Mouse (Mus musculus) MEL (cell line): ENCODE data around the gene Oxsr1. TPM values are rescaled to one million over a fixed set of nuclear protein-coding genes. Genes with fewer than 3 reads are reported as not detected.

Experiments
- DNase-seq: peaks from one replicate; pipeline ENCODE4 v3.0.0; 2011; ENCODE audit warnings: low read depth, low spot score
- H3K27ac ChIP-seq: 2 replicates; pipeline ENCODE4 v1.5.1; 2012; ENCODE audit warnings: low read depth, mild to moderate bottlenecking, control low read depth, low read length, moderate library complexity; ENCODE audit not compliant: control insufficient read depth
- H3K27me3 ChIP-seq, 2 experiments: fragments of 150-350 bp in 1 of 2; sonication (generic) in 1 of 2; 2 replicates each; pipeline ENCODE4 v1.6.1; 2012; ENCODE audit warnings: low read length in 2 of 2, mild to moderate bottlenecking in 2 of 2, improper control_type of control experiment in 1 of 2, moderate library complexity in 1 of 2; ENCODE audit not compliant: insufficient read depth in 2 of 2, control insufficient read depth in 1 of 2
- H3K36me3 ChIP-seq, 2 experiments: 2 replicates each; pipeline ENCODE4 v1.6.1; 2012 to 2014; ENCODE audit warnings: low read length in 2 of 2, improper control_type of control experiment in 1 of 2, inconsistent platforms in 1 of 2, mild to moderate bottlenecking in 1 of 2; ENCODE audit not compliant: insufficient read depth in 2 of 2, control insufficient read depth in 1 of 2
- H3K4me1 ChIP-seq, 2 experiments: fragments of 150-350 bp in 1 of 2; sonication (generic) in 1 of 2; 2 replicates each; pipeline ENCODE4 v1.6.1; 2012; ENCODE audit warnings: low read length in 2 of 2, improper control_type of control experiment in 1 of 2, mild to moderate bottlenecking in 1 of 2; ENCODE audit not compliant: insufficient read depth in 2 of 2, control insufficient read depth in 1 of 2
- H3K4me3 ChIP-seq, 2 experiments: fragments of 150-350 bp in 1 of 2; sonication (generic) in 1 of 2; 2 replicates each; pipeline ENCODE4 v1.5.1; 2012; ENCODE audit warnings: low read depth in 2 of 2, low read length in 2 of 2, mild to moderate bottlenecking in 2 of 2, moderate library complexity in 2 of 2, control low read depth in 1 of 2, improper control_type of control experiment in 1 of 2; ENCODE audit not compliant: control insufficient read depth in 1 of 2, insufficient read depth in 1 of 2
- H3K79me2 ChIP-seq: 2 replicates; pipeline ENCODE4 v1.6.1; 2012; ENCODE audit warnings: mild to moderate bottlenecking, low read length, moderate library complexity; ENCODE audit not compliant: control insufficient read depth, poor library complexity, insufficient read depth
- H3K9ac ChIP-seq: 2 replicates; pipeline ENCODE4 v1.6.1; 2012; ENCODE audit warnings: low read depth, mild to moderate bottlenecking, control low read depth, low read length, moderate library complexity; ENCODE audit not compliant: control insufficient read depth, poor library complexity, severe bottlenecking
- H3K9me3 ChIP-seq: fragments of 150-350 bp; sonication (generic); replicated peaks from 2 replicates; pipeline ENCODE4 v1.6.1; 2012; ENCODE audit warnings: mild to moderate bottlenecking, low read length, improper control_type of control experiment, moderate library complexity; ENCODE audit not compliant: insufficient read depth
- CHD1 ChIP-seq: IDR thresholded peaks from 2 replicates; pipeline ENCODE4 v1.6.1; 2012; ENCODE audit warnings: low read depth, mild to moderate bottlenecking, inconsistent platforms, low read length, improper control_type of control experiment
- CHD2 ChIP-seq: IDR thresholded peaks from 2 replicates; pipeline ENCODE4 v1.6.1; 2011; ENCODE audit warnings: low read length, improper control_type of control experiment
- CTCF ChIP-seq, 3 experiments: IDR thresholded peaks in 2 of 3; conservative IDR thresholded peaks in 1 of 3; 2 replicates each; pipeline ENCODE4 v1.5.1; 2011 to 2012; ENCODE audit warnings: low read length in 3 of 3, low read depth in 2 of 3, mild to moderate bottlenecking in 2 of 3, improper control_type of control experiment in 1 of 3, inconsistent platforms in 1 of 3, mixed read lengths in 1 of 3, moderate library complexity in 1 of 3; ENCODE audit not compliant: control insufficient read depth in 1 of 3, insufficient read depth in 1 of 3, poor library complexity in 1 of 3, severe bottlenecking in 1 of 3
- E2F4 ChIP-seq: IDR thresholded peaks from 2 replicates; pipeline ENCODE4 v1.6.1; 2011; ENCODE audit warnings: low read depth, low read length, improper control_type of control experiment, borderline replicate concordance
- ELF1 ChIP-seq: IDR thresholded peaks from 2 replicates; pipeline ENCODE4 v1.6.1; 2014; ENCODE audit warnings: low read depth, mild to moderate bottlenecking, inconsistent platforms, low read length, improper control_type of control experiment, moderate library complexity
- ETS1 ChIP-seq: IDR thresholded peaks from 2 replicates; pipeline ENCODE4 v1.6.1; 2012; ENCODE audit warnings: low read depth, mild to moderate bottlenecking, inconsistent platforms, low read length, improper control_type of control experiment, moderate library complexity
- GABPA ChIP-seq: IDR thresholded peaks from 2 replicates; pipeline ENCODE4 v1.6.1; 2012; ENCODE audit warnings: low read depth, mild to moderate bottlenecking, inconsistent platforms, low read length, improper control_type of control experiment, moderate library complexity
- GATA1 ChIP-seq: IDR thresholded peaks from 2 replicates; pipeline ENCODE4 v1.6.1; 2011; ENCODE audit warnings: low read depth, low read length, improper control_type of control experiment
- HCFC1 ChIP-seq: IDR thresholded peaks from 2 replicates; pipeline ENCODE4 v1.6.1; 2012; ENCODE audit warnings: low read depth, mild to moderate bottlenecking, inconsistent platforms, low read length, improper control_type of control experiment, moderate library complexity
- JUND ChIP-seq: IDR thresholded peaks from 2 replicates; pipeline ENCODE4 v1.6.1; 2011; ENCODE audit warnings: low read depth, mild to moderate bottlenecking, improper control_type of control experiment, low read length
- KAT2A ChIP-seq: conservative IDR thresholded peaks from 2 replicates; pipeline ENCODE4 v1.6.1; 2012; ENCODE audit warnings: low read depth, low read length, improper control_type of control experiment, inconsistent platforms
- MAFK ChIP-seq: IDR thresholded peaks from 2 replicates; pipeline ENCODE4 v1.6.1; 2011; ENCODE audit warnings: low read depth, mild to moderate bottlenecking, low read length, improper control_type of control experiment, borderline replicate concordance
- MAX ChIP-seq: IDR thresholded peaks from 2 replicates; pipeline ENCODE4 v1.6.1; 2011; ENCODE audit warnings: low read length, improper control_type of control experiment
- MAZ ChIP-seq: IDR thresholded peaks from 2 replicates; pipeline ENCODE4 v1.6.1; 2012; ENCODE audit warnings: low read depth, mild to moderate bottlenecking, inconsistent platforms, low read length, improper control_type of control experiment
- MEF2A ChIP-seq: IDR thresholded peaks from 2 replicates; pipeline ENCODE4 v1.6.1; 2014; ENCODE audit warnings: low read depth, mild to moderate bottlenecking, inconsistent platforms, low read length, improper control_type of control experiment; ENCODE audit not compliant: poor library complexity, insufficient replicate concordance, severe bottlenecking; ENCODE audit errors: extremely low read depth
- MXI1 ChIP-seq: IDR thresholded peaks from 2 replicates; pipeline ENCODE4 v1.6.1; 2011; ENCODE audit warnings: mild to moderate bottlenecking, low read depth, low read length, improper control_type of control experiment
- MYC ChIP-seq: IDR thresholded peaks from 2 replicates; pipeline ENCODE4 v1.6.1; 2011; ENCODE audit warnings: low read depth, mild to moderate bottlenecking, low read length, improper control_type of control experiment, moderate library complexity
- NELFE ChIP-seq: IDR thresholded peaks from 2 replicates; pipeline ENCODE4 v1.6.1; 2011; ENCODE audit warnings: low read depth, low read length, improper control_type of control experiment
- NRF1 ChIP-seq: IDR thresholded peaks from 2 replicates; pipeline ENCODE4 v1.6.1; 2014; ENCODE audit warnings: low read depth, mild to moderate bottlenecking, inconsistent platforms, low read length, improper control_type of control experiment, moderate library complexity; ENCODE audit not compliant: poor library complexity, insufficient read depth, severe bottlenecking
- POLR2A ChIP-seq, 2 experiments: IDR thresholded peaks; 2 replicates each; pipeline ENCODE4 v1.6.1; 2011 to 2012; ENCODE audit warnings: low read length in 2 of 2, mild to moderate bottlenecking in 2 of 2, control low read depth in 1 of 2, improper control_type of control experiment in 1 of 2, low read depth in 1 of 2, moderate library complexity in 1 of 2; ENCODE audit not compliant: control insufficient read depth in 1 of 2, insufficient read depth in 1 of 2, poor library complexity in 1 of 2
- POLR2AphosphoS2 ChIP-seq: IDR thresholded peaks from 2 replicates; pipeline ENCODE4 v1.6.1; 2011; ENCODE audit warnings: low read length, improper control_type of control experiment
- POLR2AphosphoS5 ChIP-seq: IDR thresholded peaks from 2 replicates; pipeline ENCODE4 v1.6.1; 2012; ENCODE audit warnings: low read depth, borderline replicate concordance, mild to moderate bottlenecking, inconsistent platforms, low read length, moderate library complexity, mixed read lengths
- RAD21 ChIP-seq: IDR thresholded peaks from 2 replicates; pipeline ENCODE4 v1.6.1; 2011; ENCODE audit warnings: mild to moderate bottlenecking, low read depth, low read length, improper control_type of control experiment
- SMC3 ChIP-seq: IDR thresholded peaks from 2 replicates; pipeline ENCODE4 v1.6.1; 2011; ENCODE audit warnings: low read depth, low read length, improper control_type of control experiment
- TAL1 ChIP-seq: IDR thresholded peaks from 2 replicates; pipeline ENCODE4 v1.6.1; 2012; ENCODE audit warnings: mild to moderate bottlenecking, inconsistent platforms, low read length, moderate library complexity, mixed read lengths
- TBP ChIP-seq: IDR thresholded peaks from 2 replicates; pipeline ENCODE4 v1.8.0; 2011; ENCODE audit warnings: low read depth, low read length, improper control_type of control experiment
- TCF12 ChIP-seq: IDR thresholded peaks from 2 replicates; pipeline ENCODE4 v1.6.1; 2014; ENCODE audit warnings: low read depth, mild to moderate bottlenecking, inconsistent platforms, low read length, improper control_type of control experiment, moderate library complexity
- UBTF ChIP-seq: IDR thresholded peaks from 2 replicates; pipeline ENCODE4 v1.6.1; 2012; ENCODE audit warnings: low read depth, mild to moderate bottlenecking, inconsistent platforms, low read length, improper control_type of control experiment, moderate library complexity, borderline replicate concordance; ENCODE audit not compliant: insufficient read depth
- USF1 ChIP-seq: IDR thresholded peaks from 2 replicates; pipeline ENCODE4 v1.6.1; 2014; ENCODE audit warnings: low read depth, mild to moderate bottlenecking, inconsistent platforms, low read length, improper control_type of control experiment, moderate library complexity
- USF2 ChIP-seq, 2 experiments: IDR thresholded peaks; 2 replicates each; pipeline ENCODE4 v1.6.1; 2011 to 2012; ENCODE audit warnings: improper control_type of control experiment in 2 of 2, low read length in 2 of 2, borderline replicate concordance in 1 of 2, inconsistent platforms in 1 of 2, low read depth in 1 of 2, mild to moderate bottlenecking in 1 of 2; ENCODE audit not compliant: insufficient read depth in 1 of 2
- ZKSCAN1 ChIP-seq: IDR thresholded peaks from 2 replicates; pipeline ENCODE4 v1.6.1; 2012; ENCODE audit warnings: low read depth, mild to moderate bottlenecking, inconsistent platforms, low read length, improper control_type of control experiment, moderate library complexity
- ZMIZ1 ChIP-seq: IDR thresholded peaks from 2 replicates; pipeline ENCODE4 v1.6.1; 2012; ENCODE audit warnings: low read depth, mild to moderate bottlenecking, inconsistent platforms, low read length, improper control_type of control experiment, moderate library complexity
- ZNF384 ChIP-seq: IDR thresholded peaks from 2 replicates; pipeline ENCODE4 v1.6.1; 2012; ENCODE audit warnings: low read depth, mild to moderate bottlenecking, inconsistent platforms, low read length, improper control_type of control experiment
- polyA plus RNA-seq, 2 experiments: library from polyadenylated mRNA; stranded (reverse) in 1 of 2; unstranded in 1 of 2; fragments of >175 nt in 1 of 2; fragments of >200 nt in 1 of 2; gene quantifications; 2 replicates each; pipeline versions ENCODE4 v1.2.1 to v1.2.4; 2012; ENCODE audit warnings: low replicate concordance in 2 of 2, low read depth in 1 of 2; ENCODE audit not compliant: insufficient read length in 2 of 2, insufficient read depth in 1 of 2, missing spikeins in 1 of 2
- total RNA-seq: library from RNA; depleted of rRNA; stranded (reverse); fragments of 300-350 nt; gene quantifications from 2 replicates; pipeline ENCODE4 v1.2.3, GENCODE M21; 2012; rRNA removed

Oxsr1 gene
- 25.6 and 27.8 TPM in 2 replicates for total RNA-seq
- polyA plus RNA-seq, result 100 to 1,000 TPM in 1 of 2 experiments, 10 to 100 TPM in 1; 37.6 to 304 TPM

- Histone ChIP-seq H3K36me3 (peaks cover 0 to 15% of the 10 kb centered on the region in 2 experiments; a peak in 2 of 4 replicates), H3K79me2 (peaks cover 41% of the 10 kb centered on the region), H3K27me3 (no peaks in the 10 kb centered on the region), H3K9ac (peak within 1 kb of the TSS; percentile 95), H3K27ac (peak within 1 kb of the TSS; percentile 97), H3K4me3 (peak within 1 kb of the TSS; percentile 76 to 84), H3K9me3 (no peaks in the 10 kb centered on the region), H3K4me1 (peaks cover 4 to 10% of the 10 kb centered on the region in 2 experiments)
- peak; percentile 100 for DNase-seq
- TF ChIP-seq MAZ (peak; percentile 83), ELF1 (peak; percentile 81), POLR2A (IDR thresholded peaks at IDR 0.05; ENCODE audit: control insufficient read depth in 1 of 2, insufficient read depth in 1 of 2, low read depth in 1 of 2, low read length in 2 of 2, poor library complexity in 1 of 2) (peak; percentile 79 to 90), GATA1 (no peak), ZMIZ1 (peak; percentile 76; the same call in 1 of the 2 replicates), SMC3 (no peak), TAL1 (no peak), NRF1 (peak; percentile 53), ETS1 (peak; percentile 84), MAX (peak; percentile 66), NELFE (peak; percentile 83), POLR2AphosphoS2 (peak; percentile 43; the same call in 1 of the 2 replicates), ZKSCAN1 (no peak; the same call in 1 of the 2 replicates), TBP (peak; percentile 30; the same call in 1 of the 2 replicates), POLR2AphosphoS5 (no peak), CHD2 (peak; percentile 74), MAFK (no peak), KAT2A (peak; percentile 66; the same call in 1 of the 2 replicates), RAD21 (no peak), HCFC1 (peak; percentile 93), ZNF384 (peak; percentile 97), MYC (peak; percentile 14), CTCF (IDR thresholded peaks at IDR 0.05 in 2 of 3, conservative IDR thresholded peaks at IDR 0.05 in 1 of 3; ENCODE audit: control insufficient read depth in 1 of 3, insufficient read depth in 1 of 3, low read depth in 2 of 3, low read length in 3 of 3, poor library complexity in 1 of 3, severe bottlenecking in 1 of 3) (peak in 2 of 3 experiments; percentile 28 to 44; a peak in 4 of 6 replicates), GABPA (no peak), E2F4 (peak; percentile 59; the same call in 1 of the 2 replicates), JUND (no peak), MEF2A (0 out of 2 replicates have a peak, but pooled peaks have one; percentile 14), CHD1 (no peak), TCF12 (peak; percentile 46), USF1 (peak; percentile 34; the same call in 1 of the 2 replicates), USF2 (IDR thresholded peaks at IDR 0.05; ENCODE audit: borderline replicate concordance in 1 of 2, insufficient read depth in 1 of 2, low read depth in 1 of 2, low read length in 2 of 2) (no peak), UBTF (no peak), MXI1 (peak; percentile 66)
Observed at GRCm38 (mm10) chr9:119322289-119323259, at the start of gene Oxsr1. Gene Oxsr1 (minus strand): TSS chr9:119322427.
